Mouse (Mus musculus) kidney, adult 9 months (tissue): ENCODE measurements around the gene Gm26620.

Experiments
- DNase-seq: peaks from one replicate; pipeline ENCODE4 v3.0.0; 2022

Gm26620 gene

GRCm38 (mm10) chr1:170915657-170916056 is 30.8 kb downstream of the Gm26620 start:
- no peak for DNase-seq

- DNase-seq = no peak
Measured at GRCm38 (mm10) chr1:170919308-170919707, 34.4 kb downstream of the Gm26620 start.

GRCm38 (mm10) chr1:170924485-170924884 is 39.6 kb downstream of the Gm26620 start:
- DNase-seq = peak; percentile 16

- DNase-seq = no peak
Measured at GRCm38 (mm10) chr1:170926941-170927340, 42.1 kb downstream of the Gm26620 start.

GRCm38 (mm10) chr1:170927378-170927777 is 42.5 kb downstream of the Gm26620 start, which contains the start of gene Fcrla:
Gene Fcrla (minus strand): TSS chr1:170927583.
- no peak for DNase-seq

- no peak for DNase-seq
Measured at GRCm38 (mm10) chr1:170928467-170928866, 43.6 kb downstream of the Gm26620 start.

- DNase-seq = no peak
Measured at GRCm38 (mm10) chr1:170929245-170929644, 44.4 kb downstream of the Gm26620 start.

- DNase-seq = no peak
Measured at GRCm38 (mm10) chr1:170932043-170932442, 47.2 kb downstream of the Gm26620 start.

- no peak for DNase-seq
Measured at GRCm38 (mm10) chr1:170933386-170933920, 48.6 kb downstream of the Gm26620 start.

GRCm38 (mm10) chr1:170933940-170934339 is 49.1 kb downstream of the Gm26620 start:
- DNase-seq = no peak

- DNase-seq = no peak
Measured at GRCm38 (mm10) chr1:170934383-170934782, 49.5 kb downstream of the Gm26620 start.
